Mouse (Mus musculus) myocyte (in vitro differentiated cells): ENCODE measurements around the gene Slc19a1.
A peak's percentile ranks its signal among the peaks of the same experiment; 100 is the strongest.

Experiments used
- CEBPB ChIP-seq: IDR thresholded peaks from 2 replicates; pipeline ENCODE4 v1.6.1; 2011; ENCODE audit warnings: mild to moderate bottlenecking, moderate library complexity; ENCODE audit not compliant: poor library complexity, insufficient read depth, severe bottlenecking
- E2F4 ChIP-seq: IDR thresholded peaks from one replicate; pipeline ENCODE4 v1.6.1; 2011; ENCODE audit warnings: mild to moderate bottlenecking, control low read depth, moderate library complexity; ENCODE audit not compliant: insufficient read depth
- MAX ChIP-seq: IDR thresholded peaks from one replicate; pipeline ENCODE4 v1.6.1; 2011; ENCODE audit warnings: low read depth, mild to moderate bottlenecking, control low read depth
- MYOD1 ChIP-seq, 3 experiments: IDR thresholded peaks; one replicate each; pipeline ENCODE4 v1.6.1; 2011; ENCODE audit warnings: control low read depth in 2 of 3, low read depth in 2 of 3, mild to moderate bottlenecking in 2 of 3, moderate library complexity in 1 of 3; ENCODE audit not compliant: insufficient read length in 2 of 3, control insufficient read depth in 1 of 3
- MYOG ChIP-seq, 3 experiments: IDR thresholded peaks; one replicate each; pipeline ENCODE4 v1.6.1; 2011; ENCODE audit warnings: control low read depth in 2 of 3, low read depth in 2 of 3, mild to moderate bottlenecking in 2 of 3; ENCODE audit not compliant: insufficient read length in 2 of 3, control insufficient read depth in 1 of 3, insufficient read depth in 1 of 3
- POLR2A ChIP-seq: IDR thresholded peaks from one replicate; pipeline ENCODE4 v1.6.1; 2011; ENCODE audit warnings: low read depth, mild to moderate bottlenecking, control low read depth, moderate library complexity; ENCODE audit not compliant: insufficient read length
- POLR2AphosphoS2 ChIP-seq: IDR thresholded peaks from one replicate; pipeline ENCODE4 v1.6.1; 2011; ENCODE audit warnings: low read depth, control low read depth; ENCODE audit not compliant: insufficient read length
- REST ChIP-seq: IDR thresholded peaks from one replicate; pipeline ENCODE4 v1.6.1; 2011; ENCODE audit warnings: mild to moderate bottlenecking, control low read depth, moderate library complexity; ENCODE audit not compliant: insufficient read depth, insufficient read length
- SRF ChIP-seq: IDR thresholded peaks from one replicate; pipeline ENCODE4 v1.6.1; 2011; ENCODE audit warnings: low read depth; ENCODE audit not compliant: control insufficient read depth, insufficient read length
- TCF12 ChIP-seq: IDR thresholded peaks from one replicate; pipeline ENCODE4 v1.6.1; 2011; ENCODE audit warnings: mild to moderate bottlenecking, control low read depth; ENCODE audit not compliant: poor library complexity, insufficient read depth, severe bottlenecking
- USF1 ChIP-seq: IDR thresholded peaks from one replicate; pipeline ENCODE4 v1.6.1; 2011; ENCODE audit warnings: low read depth, mild to moderate bottlenecking, control low read depth, moderate library complexity

GRCm38 (mm10) chr10:77108106-77108505 lies 76.1 kb downstream of the Slc19a1 start:
- TF ChIP-seq POLR2A, result no peak
- TF ChIP-seq USF1, result no peak
- TF ChIP-seq REST, result no peak
- TF ChIP-seq MAX, result no peak
- no peak for TF ChIP-seq TCF12
- no peak for TF ChIP-seq POLR2AphosphoS2
- TF ChIP-seq E2F4, result no peak
- no peak for TF ChIP-seq CEBPB
- TF ChIP-seq MYOG (IDR thresholded peaks at IDR 0.05; ENCODE audit: control insufficient read depth in 1 of 3, insufficient read depth in 1 of 3, insufficient read length in 2 of 3, low read depth in 2 of 3), result no peak
- TF ChIP-seq MYOD1 (IDR thresholded peaks at IDR 0.05; ENCODE audit: control insufficient read depth in 1 of 3, insufficient read length in 2 of 3, low read depth in 2 of 3), result peak in 1 of 3 experiments; percentile 40
- TF ChIP-seq SRF, result no peak
